Mouse (Mus musculus) kidney, embryonic 16.5 days (tissue): ENCODE measurements around the gene Clptm1. TPM values are rescaled to one million over a fixed set of nuclear protein-coding genes. Genes with fewer than 3 reads are reported as not detected.

ENCODE experiments used
- ATAC-seq: fragments of 200-750 bp; cut with Nextera tagmentation; 2 replicates; pipeline ENCODE4 v1.8.0; 2017; ENCODE audit warnings: moderate TSS enrichment; ENCODE audit not compliant: low FRiP score, low TSS enrichment
- H3K27ac ChIP-seq: fragments of 300-500 bp; sonication (generic); 2 replicates; pipeline ENCODE4 v1.5.1; 2014; ENCODE audit warnings: low read length
- H3K27me3 ChIP-seq: fragments of 300-500 bp; sonication (generic); 2 replicates; pipeline ENCODE4 v1.6.1; 2014; ENCODE audit warnings: low read length, control low read depth, mixed read lengths; ENCODE audit not compliant: insufficient read depth
- H3K36me3 ChIP-seq: fragments of 300-500 bp; sonication (generic); 2 replicates; pipeline ENCODE4 v1.6.1; 2014; ENCODE audit warnings: low read length, control low read depth, mixed read lengths; ENCODE audit not compliant: insufficient read depth
- H3K4me1 ChIP-seq: fragments of 300-500 bp; sonication (generic); 2 replicates; pipeline ENCODE4 v1.6.1; 2014; ENCODE audit warnings: low read length, control low read depth, mixed read lengths; ENCODE audit not compliant: insufficient read depth
- H3K4me2 ChIP-seq: fragments of 300-500 bp; sonication (generic); replicated peaks from 2 replicates; pipeline ENCODE4 v1.6.1; 2014; ENCODE audit warnings: low read depth, low read length
- H3K4me3 ChIP-seq: fragments of 300-500 bp; sonication (generic); 2 replicates; pipeline ENCODE4 v1.5.1; 2014; ENCODE audit warnings: mild to moderate bottlenecking, low read length
- H3K9ac ChIP-seq: fragments of 300-500 bp; sonication (generic); replicated peaks from 2 replicates; pipeline ENCODE4 v1.6.1; 2014; ENCODE audit warnings: low read length
- H3K9me3 ChIP-seq: fragments of 300-500 bp; sonication (generic); 2 replicates; pipeline ENCODE4 v1.6.1; 2016; ENCODE audit warnings: low read length, control low read depth
- WGBS: fragments of 180-500 bp; shearing (Covaris S2); extraction: QIAGEN DNeasy Blood & Tissue Kit; methylation state at CpG from one replicate; pipeline ENCODE4 v1.1.7; 2014; 5-methylcytosine and 5-hydroxymethylcytosine counted together
- polyA plus RNA-seq: library from polyadenylated mRNA; unstranded; fragments of >200 nt; fragmentation: Nextera tagmentation; extraction: Ambion mirVana; gene quantifications from 2 replicates; pipeline ENCODE4 v1.2.1, GENCODE M21; 2015

Clptm1 gene
- polyA plus RNA-seq, 1 experiment from 2014 or later = 94.6 TPM

DNA sequence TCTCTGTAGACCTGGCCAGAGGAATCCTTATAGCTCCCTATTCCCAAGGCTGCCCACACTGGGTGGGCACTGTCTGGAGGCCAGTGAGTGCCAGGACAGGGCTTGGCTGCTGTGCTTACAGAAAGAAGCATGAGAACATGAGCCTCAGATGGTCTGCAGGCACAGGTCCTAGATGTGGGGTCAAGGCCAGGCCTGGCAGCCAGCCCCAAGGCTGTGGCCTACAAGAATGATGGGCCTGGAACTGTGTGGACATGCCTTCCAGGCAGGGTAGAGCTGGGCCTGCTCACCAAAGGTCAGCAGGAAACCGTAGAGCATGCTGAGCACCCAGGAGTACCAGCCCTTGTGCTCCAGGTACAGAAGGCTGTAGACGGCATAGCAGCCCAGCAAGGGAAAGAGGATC, 30.2 kb downstream of the Clptm1 start:
- H3K27ac ChIP-seq = no peak overlapping the region
- no peaks in the 10 kb centered on the region for H3K27me3 ChIP-seq
- H3K4me3 ChIP-seq = no peak overlapping the region
- no peak for ATAC-seq
- peaks cover 79% of the 10 kb centered on the region for H3K36me3 ChIP-seq
- no peak overlapping the region for H3K9ac ChIP-seq
- no peak overlapping the region for H3K4me2 ChIP-seq
- H3K4me1 ChIP-seq = peaks cover 3% of the 10 kb centered on the region; the same call in 1 of the 2 replicates
- 94% methylated on average over 2 of the region's 2 CpGs for WGBS
- H3K9me3 ChIP-seq = no peaks in the 10 kb centered on the region

DNA sequence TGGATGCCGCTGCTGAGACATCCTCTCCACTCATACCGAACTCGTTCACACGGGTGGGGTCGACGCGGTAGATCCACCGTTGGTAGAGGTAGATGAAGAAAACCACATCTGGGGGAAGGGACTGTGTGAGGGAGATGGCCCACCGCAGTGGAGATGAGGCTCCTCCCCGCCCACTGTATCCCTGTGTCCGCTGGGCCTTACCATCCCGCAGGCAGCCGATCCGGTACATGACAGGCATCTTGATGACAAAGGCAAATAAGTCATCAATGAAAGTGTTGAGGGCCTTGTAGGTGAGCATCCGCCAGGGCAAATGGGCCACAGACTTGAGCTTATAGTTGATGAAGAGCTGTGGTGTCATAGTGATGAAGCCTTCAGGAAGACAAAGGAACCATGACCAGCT, 31.0 kb downstream of the Clptm1 start:
- WGBS = 92% methylated on average over 15 of the region's 15 CpGs

GRCm38 (mm10) chr7:19633197-19633596, 31.6 kb downstream of the Clptm1 start:
- H3K4me3 ChIP-seq = no peak overlapping the region
- H3K4me2 ChIP-seq = no peak overlapping the region
- no peak overlapping the region for H3K9ac ChIP-seq
- peaks cover 66% of the 10 kb centered on the region for H3K36me3 ChIP-seq
- ATAC-seq = no peak
- H3K9me3 ChIP-seq = no peaks in the 10 kb centered on the region
- H3K4me1 ChIP-seq = peaks cover 5% of the 10 kb centered on the region; the same call in 1 of the 2 replicates
- no peaks in the 10 kb centered on the region for H3K27me3 ChIP-seq
- no peak overlapping the region for H3K27ac ChIP-seq
- 93% methylated on average over 17 of the region's 17 CpGs for WGBS

More for the DNA sequence above, 31.0 kb downstream of the Clptm1 start:
- H3K4me3 ChIP-seq = no peak overlapping the region
- H3K9ac ChIP-seq = no peak overlapping the region
- ATAC-seq = no peak
- no peaks in the 10 kb centered on the region for H3K9me3 ChIP-seq
- peaks cover 5% of the 10 kb centered on the region; the same call in 1 of the 2 replicates for H3K4me1 ChIP-seq
- H3K27me3 ChIP-seq = no peaks in the 10 kb centered on the region
- peaks cover 72% of the 10 kb centered on the region for H3K36me3 ChIP-seq
- no peak overlapping the region for H3K27ac ChIP-seq
- no peak overlapping the region for H3K4me2 ChIP-seq

DNA sequence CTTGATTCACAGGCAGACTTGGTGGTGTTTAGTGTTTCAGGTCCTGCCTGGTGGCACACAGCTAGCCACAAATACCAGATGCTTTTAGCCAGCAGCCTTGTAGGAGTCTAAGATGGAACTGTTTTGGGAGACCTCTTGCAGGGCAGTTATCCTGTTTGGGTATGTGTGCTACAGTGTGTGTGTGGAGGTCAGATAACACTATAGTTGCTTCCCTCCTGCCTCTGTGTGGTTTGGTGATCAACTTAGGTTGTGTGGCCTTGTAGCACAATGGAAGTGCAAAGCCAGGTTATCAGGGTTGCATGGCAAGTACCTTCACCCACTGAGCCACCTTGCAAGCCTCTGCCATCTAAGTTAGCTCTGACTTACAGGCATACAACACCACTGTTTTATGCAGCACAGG, 32.1 kb downstream of the Clptm1 start:
- H3K4me3 ChIP-seq = no peak overlapping the region
- H3K36me3 ChIP-seq = peaks cover 61% of the 10 kb centered on the region
- H3K4me1 ChIP-seq = peaks cover 5% of the 10 kb centered on the region; the same call in 1 of the 2 replicates
- H3K4me2 ChIP-seq = no peak overlapping the region
- no peak overlapping the region for H3K27ac ChIP-seq
- ATAC-seq = no peak
- H3K9me3 ChIP-seq = no peaks in the 10 kb centered on the region
- H3K9ac ChIP-seq = no peak overlapping the region
- no peaks in the 10 kb centered on the region for H3K27me3 ChIP-seq

- Histone ChIP-seq H3K4me3 (no peak overlapping the region), H3K27me3 (no peaks in the 10 kb centered on the region), H3K27ac (no peak overlapping the region), H3K9me3 (no peaks in the 10 kb centered on the region), H3K4me1 (peaks cover 5% of the 10 kb centered on the region; the same call in 1 of the 2 replicates), H3K36me3 (peaks cover 56% of the 10 kb centered on the region), H3K4me2 (no peak overlapping the region), H3K9ac (no peak overlapping the region)
- no peak for ATAC-seq
Measured at GRCm38 (mm10) chr7:19632275-19632674, 32.6 kb downstream of the Clptm1 start.

- WGBS = 1% methylated on average over 33 of the region's 41 CpGs
- Histone ChIP-seq H3K9me3 (no peaks in the 10 kb centered on the region), H3K27ac (peak within 1 kb of the TSS; percentile 87), H3K4me3 (peak within 1 kb of the TSS; percentile 67), H3K27me3 (no peaks in the 10 kb centered on the region), H3K4me2 (peak within 1 kb of the TSS; percentile 88), H3K36me3 (peaks cover 27% of the 10 kb centered on the region), H3K4me1 (peaks cover 5% of the 10 kb centered on the region; the same call in 1 of the 2 replicates), H3K9ac (peak within 1 kb of the TSS; percentile 62)
- ATAC-seq = no peak
Measured at GRCm38 (mm10) chr7:19629361-19629734, 35.5 kb downstream of the Clptm1 start, which contains the start of gene Relb. Relb (minus strand) TSS chr7:19629438.

DNA sequence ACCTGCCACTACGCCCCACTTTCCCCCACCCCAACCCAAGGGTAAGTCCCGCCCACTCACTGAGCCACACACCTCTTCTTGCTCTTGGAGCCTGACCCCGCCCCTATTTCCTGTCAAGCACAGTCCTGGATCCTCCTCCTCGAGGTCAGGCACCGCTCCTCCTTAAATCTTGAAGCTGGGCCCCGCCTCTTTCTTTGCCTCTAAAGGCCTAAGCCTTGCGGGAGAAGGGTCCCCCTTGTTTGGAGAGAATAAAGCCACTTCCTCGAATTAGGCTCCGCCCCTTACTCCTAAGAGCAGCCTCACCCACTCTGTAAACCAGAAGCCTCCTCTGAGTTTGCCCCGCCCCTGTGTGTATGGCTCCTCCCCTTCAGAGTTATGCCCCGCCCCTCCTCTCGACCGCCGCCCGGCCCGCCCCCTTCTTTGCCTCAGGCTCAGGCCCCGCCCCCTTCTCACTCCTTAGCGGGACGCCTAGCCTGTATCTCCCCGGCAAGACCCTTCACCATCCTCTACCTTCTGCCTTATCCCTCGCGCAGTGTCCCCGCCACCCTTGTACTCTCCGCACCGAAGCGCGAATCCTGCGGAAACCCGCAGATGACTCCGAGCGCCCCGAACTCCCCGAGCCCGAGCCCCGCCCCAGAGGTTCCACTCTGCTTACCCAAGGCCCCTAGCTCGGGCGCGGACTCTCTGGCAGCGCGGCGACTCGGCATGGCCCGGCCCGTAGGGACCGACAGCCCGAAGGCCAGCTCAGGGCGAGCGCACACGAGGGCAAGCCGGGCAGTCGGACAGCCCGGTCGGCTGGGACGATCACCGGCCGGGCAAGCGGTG, 36.1 kb downstream of the Clptm1 start:
- Histone ChIP-seq H3K4me3 (peak overlapping the region; percentile 67), H3K9ac (peak overlapping the region; percentile 62), H3K36me3 (peaks cover 21% of the 10 kb centered on the region), H3K27me3 (no peaks in the 10 kb centered on the region), H3K9me3 (no peaks in the 10 kb centered on the region), H3K4me2 (peak overlapping the region; percentile 88), H3K27ac (peak overlapping the region; percentile 87), H3K4me1 (peaks cover 5% of the 10 kb centered on the region; the same call in 1 of the 2 replicates)
- peak; percentile 94 for ATAC-seq
- under 1% methylated on average over 56 of the region's 57 CpGs for WGBS

GRCm38 (mm10) chr7:19628192-19628535, 36.7 kb downstream of the Clptm1 start:
- peak overlapping the region; percentile 60; the same call in 1 of the 2 replicates for H3K9ac ChIP-seq
- no peak for ATAC-seq
- WGBS = 15% methylated on average over 17 of the region's 17 CpGs
- H3K4me3 ChIP-seq = peak overlapping the region; percentile 67
- H3K4me2 ChIP-seq = peak overlapping the region; percentile 88
- H3K27me3 ChIP-seq = no peaks in the 10 kb centered on the region
- peaks cover 5% of the 10 kb centered on the region; the same call in 1 of the 2 replicates for H3K4me1 ChIP-seq
- H3K9me3 ChIP-seq = no peaks in the 10 kb centered on the region
- peak overlapping the region; percentile 75 for H3K27ac ChIP-seq
- H3K36me3 ChIP-seq = peaks cover 15% of the 10 kb centered on the region

- H3K4me3 ChIP-seq = peak overlapping the region; percentile 67
- no peaks in the 10 kb centered on the region for H3K27me3 ChIP-seq
- WGBS = 63% methylated on average over 3 of the region's 3 CpGs
- H3K4me1 ChIP-seq = peaks cover 5% of the 10 kb centered on the region; the same call in 1 of the 2 replicates
- no peaks in the 10 kb centered on the region for H3K9me3 ChIP-seq
- H3K4me2 ChIP-seq = peak overlapping the region; percentile 88
- H3K36me3 ChIP-seq = peaks cover 11% of the 10 kb centered on the region
- H3K9ac ChIP-seq = peak overlapping the region; percentile 60; the same call in 1 of the 2 replicates
- peak overlapping the region; percentile 75 for H3K27ac ChIP-seq
- ATAC-seq = no peak
Measured at GRCm38 (mm10) chr7:19627721-19628120, 37.1 kb downstream of the Clptm1 start.

- H3K9ac ChIP-seq = no peak overlapping the region
- H3K36me3 ChIP-seq = no peaks in the 10 kb centered on the region
- H3K4me2 ChIP-seq = no peak overlapping the region
- H3K27me3 ChIP-seq = no peaks in the 10 kb centered on the region
- no peak overlapping the region for H3K4me3 ChIP-seq
- H3K9me3 ChIP-seq = no peaks in the 10 kb centered on the region
- H3K27ac ChIP-seq = no peak overlapping the region
- ATAC-seq = no peak
- H3K4me1 ChIP-seq = peaks cover 7% of the 10 kb centered on the region
- WGBS = 65% methylated on average over 2 of the region's 2 CpGs
Measured at GRCm38 (mm10) chr7:19623433-19623832, 41.4 kb downstream of the Clptm1 start.
